Mouse (Mus musculus) cerebellum, adult 18-20 months (tissue): ENCODE measurements around the gene Ubac2.

Source experiments
- DNase-seq, 2 experiments: peaks; one replicate each; pipeline ENCODE4 v3.0.0; 2021

Gene Ubac2

GRCm38 (mm10) chr14:121954129-121954528 is 75.7 kb downstream of the Ubac2 start:
- DNase-seq, result no peak

DNA sequence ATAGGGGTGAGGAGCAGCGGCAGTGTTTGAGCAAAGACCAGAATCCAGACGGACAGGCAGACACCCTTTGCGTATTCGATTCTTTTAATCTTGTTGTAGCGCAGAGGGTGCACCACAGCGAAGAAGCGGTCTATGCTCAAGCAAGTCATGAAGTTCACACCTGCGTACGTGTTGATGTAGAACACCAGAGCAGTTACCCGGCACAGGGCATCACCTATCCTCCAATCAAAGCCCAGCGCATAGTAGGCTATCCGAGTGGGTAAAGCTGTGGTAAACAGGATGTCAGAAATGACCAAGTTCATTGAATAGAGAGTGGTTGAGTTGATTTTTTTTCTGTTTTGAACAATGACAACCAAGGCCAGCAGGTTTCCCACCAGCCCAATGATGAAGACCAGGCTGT is 76.2 kb downstream of the Ubac2 start:
- DNase-seq, result no peak

GRCm38 (mm10) chr14:121955176-121955795 is 76.9 kb downstream of the Ubac2 start:
- no peak for DNase-seq

- no peak for DNase-seq
Measured at GRCm38 (mm10) chr14:121956291-121956690, 77.9 kb downstream of the Ubac2 start.

DNA sequence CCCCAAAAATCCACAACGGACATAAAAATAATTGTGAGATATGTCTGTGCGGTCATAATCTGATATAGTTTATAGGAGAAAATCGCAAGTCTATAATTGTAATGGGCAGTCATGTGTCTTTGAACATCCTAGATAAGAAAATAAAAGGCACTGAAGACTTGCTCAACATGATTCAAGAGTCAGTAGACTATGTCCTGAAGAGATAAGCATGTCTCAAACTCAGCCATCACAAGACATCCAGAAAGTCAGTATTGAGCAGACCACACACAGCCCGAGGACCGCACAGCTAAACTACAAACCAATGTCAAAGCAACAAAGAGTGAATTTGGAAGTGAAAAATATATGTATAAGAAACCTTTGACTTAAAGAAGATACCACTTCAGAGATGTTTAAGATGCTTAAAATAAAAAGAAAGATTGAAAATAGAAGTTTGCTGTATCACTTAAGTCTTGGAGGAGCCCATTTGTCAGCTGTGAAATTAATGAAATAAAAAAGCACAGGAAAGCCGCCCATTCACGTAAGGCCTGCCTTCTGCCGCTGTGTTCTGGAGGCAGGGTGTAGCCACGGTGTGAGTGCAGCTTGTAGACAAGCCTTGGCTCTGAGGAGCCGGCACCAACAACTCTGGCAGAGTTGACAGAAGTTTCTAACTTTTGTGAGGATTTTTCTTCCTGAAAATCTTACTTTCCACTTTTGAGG is 78.9 kb downstream of the Ubac2 start:
- DNase-seq, result no peak

GRCm38 (mm10) chr14:121958041-121958750 is 79.8 kb downstream of the Ubac2 start:
- no peak for DNase-seq

DNA sequence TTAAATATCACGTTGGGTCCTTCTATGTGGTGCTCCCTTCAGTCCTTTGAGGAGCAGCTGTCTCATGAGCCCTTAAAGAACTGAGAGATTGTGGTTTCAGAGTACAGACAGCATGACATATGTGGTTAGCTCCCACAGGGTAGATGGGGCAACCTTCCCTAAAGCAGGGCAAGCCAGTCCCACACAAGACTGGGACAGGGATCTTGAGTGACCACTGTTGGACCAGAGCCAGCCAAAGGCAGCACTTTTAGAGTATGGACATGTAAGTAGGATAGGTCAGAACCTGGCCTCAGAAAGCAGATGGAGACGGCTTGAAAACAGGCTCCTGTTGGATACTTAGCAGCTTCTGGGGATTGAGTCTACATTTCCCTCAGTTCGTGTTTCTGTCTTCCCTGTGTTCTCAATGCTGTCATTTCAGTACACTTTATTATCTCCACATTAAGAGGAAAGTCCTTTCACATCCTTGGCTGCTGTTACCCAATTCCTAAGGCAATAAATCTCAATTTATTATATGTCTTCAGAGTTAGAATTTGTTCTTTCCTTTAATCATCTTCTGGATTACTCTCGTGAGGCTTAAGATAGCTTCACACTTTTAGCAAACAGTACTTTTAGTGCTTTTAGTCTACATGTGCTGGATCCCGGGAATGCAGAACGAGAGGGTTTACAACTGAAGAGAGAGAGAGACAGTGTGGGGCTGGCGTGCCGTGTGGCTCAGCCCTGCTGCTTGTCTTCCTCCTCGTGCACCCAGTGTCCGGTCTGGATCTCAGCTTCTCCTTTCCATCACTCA is 80.5 kb downstream of the Ubac2 start:
- DNase-seq, result no peak

DNA sequence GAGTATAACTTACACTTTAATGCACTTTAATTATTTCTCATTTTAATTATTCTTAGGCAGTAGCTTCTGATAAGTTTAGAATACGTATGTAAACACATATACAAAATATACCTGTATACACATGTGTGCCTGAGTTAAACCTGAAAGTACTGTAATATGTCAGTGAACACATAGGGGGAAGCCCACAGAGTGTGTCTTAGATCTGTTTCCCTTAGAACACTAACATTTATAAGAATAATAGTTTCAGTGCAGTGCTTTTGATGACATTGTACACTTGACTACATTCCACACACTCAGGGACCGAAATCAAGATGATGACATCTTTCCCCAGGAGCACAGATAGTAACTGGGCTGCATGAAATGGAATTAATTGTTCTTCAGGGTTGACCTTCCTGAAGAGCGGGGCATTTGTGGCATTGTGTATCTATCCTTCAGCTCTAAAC is 81.1 kb downstream of the Ubac2 start:
- DNase-seq, result no peak

GRCm38 (mm10) chr14:121960031-121960430 is 81.6 kb downstream of the Ubac2 start:
- no peak for DNase-seq

- DNase-seq, result no peak
Measured at GRCm38 (mm10) chr14:121960531-121960930, 82.1 kb downstream of the Ubac2 start.

- no peak for DNase-seq
Measured at GRCm38 (mm10) chr14:121960997-121961396, 82.6 kb downstream of the Ubac2 start.

DNA sequence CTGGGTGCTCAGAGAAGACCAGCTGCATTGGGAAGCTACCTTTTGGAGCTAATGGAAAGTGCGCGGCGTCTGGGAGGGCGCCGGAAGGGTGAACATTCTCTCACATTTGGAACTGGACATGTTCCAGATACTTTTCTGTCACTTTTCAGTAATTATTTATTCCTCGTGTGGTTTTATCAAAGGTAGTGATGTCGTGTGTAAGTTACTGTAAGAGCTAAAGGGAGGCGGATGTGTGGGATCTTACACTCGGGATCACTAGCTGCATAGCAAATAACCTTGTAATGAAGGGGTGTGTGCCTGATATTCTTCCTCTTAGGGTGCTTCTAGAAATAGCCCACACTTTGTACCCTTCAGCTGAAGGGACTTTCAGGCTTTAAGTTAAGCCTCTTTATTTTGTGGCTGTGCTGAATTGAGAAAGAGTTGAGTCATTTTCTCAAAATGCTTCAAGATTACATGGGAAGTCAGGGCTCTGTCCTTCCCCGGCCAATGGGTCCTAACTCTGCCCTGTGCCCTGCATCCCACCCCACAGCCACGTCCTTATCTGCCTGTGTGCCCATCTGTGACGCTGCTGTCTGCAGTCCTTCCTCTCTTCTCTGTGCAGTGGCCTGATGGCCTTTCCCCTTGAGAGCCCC is 83.2 kb downstream of the Ubac2 start:
- DNase-seq, result no peak

DNA sequence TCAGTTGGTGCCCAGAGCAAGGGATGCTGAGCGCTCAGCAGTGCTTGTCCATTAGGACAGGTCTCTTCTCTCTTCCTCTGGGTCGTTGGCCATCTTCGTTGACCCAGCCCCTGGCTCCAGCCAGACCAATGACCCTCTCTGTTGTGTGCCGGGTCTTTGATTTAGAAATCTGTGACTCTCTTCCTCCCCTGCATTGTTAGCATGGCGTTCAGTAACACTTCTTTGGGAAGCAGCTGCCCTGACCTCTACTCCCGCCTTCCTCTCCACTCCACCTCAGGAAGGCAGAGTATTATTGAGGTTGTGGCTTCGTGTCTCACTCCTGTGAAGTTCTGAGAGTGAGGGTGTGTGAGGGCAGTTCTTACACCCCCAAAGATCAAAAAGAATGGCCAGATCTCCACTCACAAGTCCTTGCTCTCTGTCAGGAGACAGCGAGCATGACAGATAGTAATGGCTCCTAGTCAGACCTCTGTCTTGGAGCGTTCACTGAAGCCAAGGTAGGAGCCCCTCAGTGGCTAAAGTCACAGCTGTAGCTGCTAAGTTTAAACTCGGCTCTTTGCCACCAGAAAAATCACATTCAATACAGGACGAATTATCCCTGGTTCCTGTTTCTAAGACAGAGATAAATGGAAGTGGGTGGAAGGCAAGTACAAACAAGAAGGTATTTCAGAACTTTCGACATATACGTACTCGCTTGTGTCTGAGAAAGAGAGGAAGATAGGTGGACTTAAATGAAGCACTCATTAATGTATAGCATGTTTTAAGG is 83.9 kb downstream of the Ubac2 start:
- no peak for DNase-seq

DNA sequence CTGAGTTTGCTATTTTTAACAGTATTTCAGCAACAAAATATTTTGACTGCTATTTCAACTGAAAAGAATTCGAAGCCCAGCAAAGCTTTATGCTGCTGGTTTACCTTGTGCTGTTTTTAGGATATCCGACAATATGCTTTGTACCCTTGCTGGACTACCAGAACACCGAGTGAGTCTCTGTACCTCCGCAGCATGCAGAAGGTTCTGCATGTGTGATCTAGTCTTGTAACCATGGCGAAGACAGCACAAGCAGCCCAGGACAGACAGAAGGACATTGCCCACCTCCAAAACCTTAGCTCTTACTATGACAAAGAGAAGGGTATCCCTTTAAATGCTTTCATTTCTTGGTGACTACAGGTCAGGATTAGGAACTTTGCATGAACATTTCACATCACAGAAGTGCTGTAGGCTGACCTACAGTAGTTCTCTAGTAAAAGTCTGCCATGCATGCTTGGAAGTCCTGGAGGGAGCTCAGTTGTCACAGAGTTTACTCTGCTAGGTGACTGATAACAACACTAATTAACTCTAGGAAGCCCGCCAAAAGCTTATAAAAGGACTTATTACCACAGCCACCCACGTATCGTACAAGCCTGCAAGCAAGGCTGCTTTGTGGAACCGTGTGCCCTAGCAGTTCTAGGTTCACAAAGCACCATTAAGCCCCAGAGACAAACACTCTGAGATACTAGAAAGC is 85.0 kb downstream of the Ubac2 start:
- no peak for DNase-seq

DNA sequence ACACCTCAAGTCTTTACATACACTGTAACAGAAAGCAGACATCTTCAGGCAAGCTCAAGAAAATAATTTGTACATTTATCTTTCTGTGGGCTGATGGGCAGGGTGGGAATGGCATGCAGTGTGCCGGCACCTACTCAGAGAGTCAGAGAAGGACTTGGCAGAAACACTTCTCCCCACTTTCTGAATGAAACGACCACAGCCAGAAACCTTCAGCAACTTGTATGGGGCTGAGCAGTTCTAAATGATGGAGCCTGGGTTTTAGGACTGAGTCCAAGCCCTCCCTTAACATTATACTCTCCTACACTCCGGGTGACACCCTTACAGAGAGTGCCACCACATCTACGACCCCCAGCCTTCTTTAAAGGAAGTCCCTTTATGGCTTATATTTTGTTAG is 85.5 kb downstream of the Ubac2 start:
- DNase-seq, result no peak

DNA sequence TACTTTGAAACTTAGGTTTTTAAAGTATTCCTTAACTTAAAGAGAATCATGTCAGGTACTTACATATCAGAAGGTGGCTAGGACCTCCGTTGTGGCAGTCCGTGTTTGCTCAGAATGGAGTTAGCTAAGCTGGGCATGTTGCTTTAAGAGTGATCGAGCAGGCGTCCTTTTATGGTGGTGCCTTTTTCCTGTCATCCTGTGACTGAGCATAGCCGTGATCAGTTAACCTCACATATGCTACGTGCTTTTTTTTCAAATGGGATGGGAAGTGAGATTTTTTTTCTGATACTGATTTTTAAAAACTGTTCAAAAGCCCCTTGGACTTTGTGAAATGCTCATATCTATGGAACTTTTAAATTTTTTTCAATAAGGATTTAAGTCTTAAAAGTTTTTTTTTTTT is 86.6 kb downstream of the Ubac2 start, which contains the start of gene Gpr183:
Gpr183 (minus strand) TSS at position 206 of the 400 bp plus-strand sequence.
- DNase-seq, result no peak

GRCm38 (mm10) chr14:121965461-121965860 is 87.0 kb downstream of the Ubac2 start:
- DNase-seq, result no peak

DNA sequence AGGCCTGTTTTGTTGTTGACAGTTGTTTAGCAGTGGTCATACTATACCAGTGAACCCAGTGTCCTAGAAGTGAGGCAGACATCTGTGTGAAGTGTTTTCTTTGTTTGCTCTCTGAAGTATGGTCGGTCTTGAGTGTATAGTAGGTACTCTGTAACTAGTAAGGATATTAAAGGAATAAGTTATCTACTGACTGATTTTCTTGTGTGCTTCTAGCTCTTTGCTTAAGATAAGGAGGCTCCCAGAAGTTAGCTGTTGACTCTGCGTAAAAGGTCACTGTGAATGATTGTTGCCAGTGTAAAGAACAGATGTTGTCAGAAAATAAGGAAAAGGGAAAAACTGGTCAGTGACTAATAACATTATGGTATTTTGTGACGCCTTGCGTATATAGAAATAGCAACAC is 88.7 kb downstream of the Ubac2 start:
- DNase-seq, result no peak

DNA sequence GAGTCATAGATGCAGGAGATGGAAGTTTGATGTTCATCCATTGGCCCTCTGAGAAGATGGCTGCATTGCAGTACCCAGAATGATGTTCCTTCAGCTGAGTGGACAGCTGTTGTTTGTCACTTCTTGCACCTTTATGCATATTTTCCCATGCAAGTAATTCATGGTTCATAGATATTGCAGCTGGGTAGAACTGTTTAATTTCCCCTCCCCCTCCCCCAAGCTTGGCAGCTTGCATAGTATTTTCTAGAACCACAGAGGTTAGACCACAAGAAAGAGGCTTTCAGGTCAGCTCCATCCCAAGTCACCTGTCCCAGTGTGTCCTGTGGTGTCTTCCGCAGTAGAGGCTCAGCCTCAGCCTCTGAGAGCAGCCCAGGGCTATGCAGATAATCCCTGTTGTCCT is 92.0 kb downstream of the Ubac2 start:
- no peak for DNase-seq

DNA sequence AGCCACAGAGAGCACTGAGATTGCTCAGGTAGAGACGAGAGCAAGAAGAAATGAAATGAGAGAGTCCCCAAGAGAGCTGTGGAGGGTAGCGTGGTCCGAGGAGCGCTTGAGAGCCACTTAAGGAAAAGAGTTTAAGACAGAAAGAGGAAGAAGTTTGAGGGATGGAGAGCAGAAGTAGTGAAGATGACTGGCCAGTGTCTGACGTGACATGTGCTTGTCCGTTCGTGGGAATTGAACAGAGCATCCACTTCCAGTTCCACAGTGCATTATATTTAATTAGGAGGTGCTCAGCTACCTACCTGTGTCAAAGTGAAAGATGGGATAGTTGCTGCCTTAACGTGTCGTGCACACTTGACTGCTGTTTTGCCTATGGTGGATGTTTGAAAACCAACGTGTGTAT is 94.7 kb downstream of the Ubac2 start:
- DNase-seq, result no peak

DNA sequence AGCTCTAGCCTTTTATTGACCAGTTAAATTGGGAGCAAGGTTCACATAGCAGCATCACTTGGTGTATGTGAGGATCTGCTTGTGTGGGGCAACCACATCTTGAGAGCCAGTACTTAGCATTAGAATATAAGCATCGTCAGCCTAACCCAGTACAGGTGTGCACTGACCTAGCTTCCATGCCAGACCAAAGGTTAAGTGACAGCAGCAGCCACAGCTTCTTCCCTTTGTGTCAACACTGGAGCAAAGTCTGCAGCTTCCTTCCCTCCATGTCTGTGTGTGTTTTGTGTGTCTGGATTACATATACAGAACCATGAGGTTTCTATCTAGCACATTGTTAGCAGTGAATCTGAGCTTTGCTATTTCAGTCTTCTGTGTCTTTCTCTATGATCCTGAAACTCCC is 103.1 kb downstream of the Ubac2 start:
- DNase-seq, result no peak
